Mouse (Mus musculus) lung, postnatal 0 days (tissue): ENCODE measurements around the gene Krtap29-1. TPM values are rescaled to one million over a fixed set of nuclear protein-coding genes. Genes with fewer than 3 reads are reported as not detected.

Source experiments
- ATAC-seq: fragments of 200-750 bp; cut with Nextera tagmentation; 2 replicates; pipeline ENCODE4 v1.8.0; 2017; ENCODE audit warnings: moderate library complexity
- DNase-seq: peaks from one replicate; pipeline ENCODE4 v3.0.0-alpha.2; 2016; ENCODE audit warnings: low spot score
- H3K27ac ChIP-seq: fragments of 300-500 bp; sonication (generic); 2 replicates; pipeline ENCODE4 v1.5.1; 2014; ENCODE audit warnings: antibody characterized with exemption, mild to moderate bottlenecking, low read length, mixed read lengths
- H3K27me3 ChIP-seq: fragments of 300-500 bp; sonication (generic); replicated peaks from 2 replicates; pipeline ENCODE4 v1.6.1; 2014; ENCODE audit warnings: low read length, mixed read lengths; ENCODE audit not compliant: insufficient read depth
- H3K36me3 ChIP-seq: fragments of 300-500 bp; sonication (generic); 2 replicates; pipeline ENCODE4 v1.6.1; 2014; ENCODE audit warnings: low read length, mixed read lengths; ENCODE audit not compliant: insufficient read depth
- H3K4me1 ChIP-seq: fragments of 300-500 bp; sonication (generic); 2 replicates; pipeline ENCODE4 v1.6.1; 2014; ENCODE audit warnings: antibody characterized with exemption, low read depth, low read length, mixed read lengths; ENCODE audit not compliant: insufficient read depth
- H3K4me2 ChIP-seq: fragments of 300-500 bp; sonication (generic); replicated peaks from 2 replicates; pipeline ENCODE4 v1.6.1; 2014; ENCODE audit warnings: low read depth, mild to moderate bottlenecking, low read length, moderate library complexity, mixed read lengths
- H3K4me3 ChIP-seq: fragments of 300-500 bp; sonication (generic); 2 replicates; pipeline ENCODE4 v1.5.1; 2014; ENCODE audit warnings: low read depth, low read length
- H3K9ac ChIP-seq: fragments of 300-500 bp; sonication (generic); replicated peaks from 2 replicates; pipeline ENCODE4 v1.6.1; 2014; ENCODE audit warnings: low read depth, mild to moderate bottlenecking
- H3K9me3 ChIP-seq: fragments of 300-500 bp; sonication (generic); 2 replicates; pipeline ENCODE4 v1.6.1; 2016; ENCODE audit warnings: low read length, mixed read lengths
- CTCF ChIP-seq: IDR thresholded peaks from 2 replicates; pipeline ENCODE4 v1.5.1; 2016; ENCODE audit warnings: antibody characterized with exemption, mild to moderate bottlenecking
- EP300 ChIP-seq: IDR thresholded peaks from 2 replicates; pipeline ENCODE4 v1.6.1; 2016; ENCODE audit warnings: antibody characterized with exemption, mild to moderate bottlenecking, control low read depth
- WGBS: fragments of 180-500 bp; shearing (Covaris S2); extraction: QIAGEN DNeasy Blood & Tissue Kit; methylation state at CpG from one replicate; pipeline ENCODE4 v1.1.7; 2014; 5-methylcytosine and 5-hydroxymethylcytosine counted together
- polyA plus RNA-seq: library from polyadenylated mRNA; unstranded; fragments of >200 nt; fragmentation: Nextera tagmentation; extraction: Ambion mirVana; gene quantifications from 2 replicates; pipeline ENCODE4 v1.2.1, GENCODE M21; 2015

Krtap29-1 gene
- polyA plus RNA-seq, 1 experiment from 2014 or later, result not detected

DNA sequence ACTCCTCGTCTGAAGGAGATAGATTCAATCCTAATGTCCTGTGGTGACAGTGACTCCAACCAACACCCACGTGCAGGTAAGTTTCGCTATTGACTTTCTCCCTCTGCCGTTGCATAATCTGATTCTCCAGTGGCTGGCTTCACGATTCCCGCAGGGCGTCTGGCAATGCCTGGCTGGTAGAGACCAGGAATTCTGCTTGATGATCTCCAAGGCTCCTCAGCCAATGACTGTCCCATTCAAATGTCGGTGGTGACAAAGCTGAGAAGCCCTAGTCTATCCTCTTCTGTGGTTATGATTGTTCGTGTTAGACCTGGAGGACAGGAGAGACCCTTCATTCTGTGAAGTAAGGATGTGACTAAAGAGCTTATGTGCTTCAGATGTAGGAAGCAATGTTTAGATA lies 3.9 kb upstream of the Krtap29-1 start:
- Histone ChIP-seq H3K9ac (no peak overlapping the region), H3K4me2 (no peak overlapping the region), H3K27ac (no peak overlapping the region), H3K4me1 (no peaks in the 10 kb centered on the region), H3K4me3 (no peak overlapping the region), H3K9me3 (no peaks in the 10 kb centered on the region), H3K27me3 (no peaks in the 10 kb centered on the region), H3K36me3 (no peaks in the 10 kb centered on the region)
- DNase-seq (no peak), ATAC-seq (no peak)
- TF ChIP-seq EP300 (no peak), CTCF (no peak)
- WGBS, result 84% methylated on average over 9 of the region's 9 CpGs

- Histone ChIP-seq H3K4me1 (no peaks in the 10 kb centered on the region), H3K9ac (no peak overlapping the region), H3K27me3 (no peaks in the 10 kb centered on the region), H3K4me2 (no peak overlapping the region), H3K27ac (no peak overlapping the region), H3K9me3 (no peaks in the 10 kb centered on the region), H3K36me3 (no peaks in the 10 kb centered on the region), H3K4me3 (no peak overlapping the region)
- ATAC-seq, result no peak
- 20% methylated on average over 2 of the region's 2 CpGs for WGBS
- no peak for DNase-seq
- TF ChIP-seq EP300, result no peak
- no peak for TF ChIP-seq CTCF
Measured at GRCm38 (mm10) chr11:99965961-99966360, 12.9 kb downstream of the Krtap29-1 start.

GRCm38 (mm10) chr11:99964213-99964612 lies 14.6 kb downstream of the Krtap29-1 start:
- Histone ChIP-seq H3K27me3 (no peaks in the 10 kb centered on the region), H3K36me3 (no peaks in the 10 kb centered on the region), H3K27ac (no peak overlapping the region), H3K9ac (no peak overlapping the region), H3K4me3 (no peak overlapping the region), H3K4me2 (no peak overlapping the region), H3K4me1 (no peaks in the 10 kb centered on the region), H3K9me3 (no peaks in the 10 kb centered on the region)
- TF ChIP-seq EP300 (no peak), CTCF (peak; percentile 32)
- no peak for DNase-seq
- ATAC-seq, result no peak
- WGBS, result 62% methylated on average over 6 of the region's 6 CpGs

GRCm38 (mm10) chr11:99948175-99948574 lies 30.7 kb downstream of the Krtap29-1 start, which contains the start of gene Krtap9-5:
Gene Krtap9-5, plus strand, starts transcription at chr11:99948475.
- Histone ChIP-seq H3K27me3 (no peaks in the 10 kb centered on the region), H3K27ac (no peak within 1 kb of the TSS), H3K4me2 (no peak within 1 kb of the TSS), H3K9ac (no peak within 1 kb of the TSS), H3K4me1 (no peaks in the 10 kb centered on the region), H3K9me3 (no peaks in the 10 kb centered on the region), H3K4me3 (no peak within 1 kb of the TSS), H3K36me3 (no peaks in the 10 kb centered on the region)
- ATAC-seq (no peak), DNase-seq (no peak)
- TF ChIP-seq EP300 (no peak), CTCF (no peak)
- 87% methylated on average over 2 of the region's 2 CpGs for WGBS

- no peak for TF ChIP-seq CTCF
- TF ChIP-seq EP300, result no peak
- ATAC-seq (no peak), DNase-seq (no peak)
- Histone ChIP-seq H3K4me3 (no peak overlapping the region), H3K4me1 (no peaks in the 10 kb centered on the region), H3K9ac (no peak overlapping the region), H3K36me3 (no peaks in the 10 kb centered on the region), H3K27ac (no peak overlapping the region), H3K4me2 (no peak overlapping the region), H3K9me3 (no peaks in the 10 kb centered on the region), H3K27me3 (no peaks in the 10 kb centered on the region)
- 78% methylated on average over 9 of the region's 9 CpGs for WGBS
Measured at GRCm38 (mm10) chr11:99937751-99938264, 41.0 kb downstream of the Krtap29-1 start.

- H3K27ac ChIP-seq, result no peak within 1 kb of the TSS
- TF ChIP-seq CTCF (no peak), EP300 (no peak)
- no peaks in the 10 kb centered on the region for H3K36me3 ChIP-seq
- no peak within 1 kb of the TSS for H3K9ac ChIP-seq
- no peak within 1 kb of the TSS for H3K4me3 ChIP-seq
- 71% methylated on average over 1 of the region's 1 CpGs for WGBS
- H3K4me2 ChIP-seq, result no peak within 1 kb of the TSS
- H3K9me3 ChIP-seq, result no peaks in the 10 kb centered on the region
- no peak for ATAC-seq
- H3K27me3 ChIP-seq, result no peaks in the 10 kb centered on the region
- H3K4me1 ChIP-seq, result no peaks in the 10 kb centered on the region
- DNase-seq, result no peak
Measured at GRCm38 (mm10) chr11:99935991-99936390, 42.9 kb downstream of the Krtap29-1 start, which contains the start of gene Krtap31-2. Gene Krtap31-2, plus strand, starts transcription at chr11:99936291.

Other genes with a start within 250 kb of the Krtap29-1 start
- not detected in 2 replicates for gene Gm14180, start 244.8 kb downstream of the Krtap29-1 start, polyA plus RNA-seq
- gene Gm11595, start 206.1 kb downstream of the Krtap29-1 start, polyA plus RNA-seq, result not detected in 2 replicates
- gene Krtap4-8, start 198.3 kb downstream of the Krtap29-1 start, polyA plus RNA-seq, result not detected in 2 replicates
- not detected in 2 replicates for gene Krtap4-9, start 193.9 kb downstream of the Krtap29-1 start, polyA plus RNA-seq
- not detected in 2 replicates for gene Gm11596, start 185.6 kb downstream of the Krtap29-1 start, polyA plus RNA-seq
- gene Gm11569, start 180.1 kb downstream of the Krtap29-1 start, polyA plus RNA-seq, result not detected in 2 replicates
- gene Gm11554, start 174.6 kb downstream of the Krtap29-1 start, polyA plus RNA-seq, result not detected in 2 replicates
- gene Krtap4-13, start 169.2 kb downstream of the Krtap29-1 start, polyA plus RNA-seq, result not detected in 2 replicates
- not detected in 2 replicates for gene Gm11564, start 163.4 kb downstream of the Krtap29-1 start, polyA plus RNA-seq
- not detected in 2 replicates for gene 2300003K06Rik, start 141.0 kb downstream of the Krtap29-1 start, polyA plus RNA-seq
- gene Krtap4-16, start 127.4 kb downstream of the Krtap29-1 start, polyA plus RNA-seq, result not detected in 2 replicates
- gene Gm11568, start 121.1 kb downstream of the Krtap29-1 start, polyA plus RNA-seq, result not detected in 2 replicates
- gene Gm11559, start 114.6 kb downstream of the Krtap29-1 start, polyA plus RNA-seq, result not detected in 2 replicates
- not detected in 2 replicates for gene Krtap9-1, start 105.7 kb downstream of the Krtap29-1 start, polyA plus RNA-seq
- not detected in 2 replicates for gene Gm11567, start 99.9 kb downstream of the Krtap29-1 start, polyA plus RNA-seq
- not detected in 2 replicates for gene Krtap31-1, start 71.1 kb downstream of the Krtap29-1 start, polyA plus RNA-seq
- gene Gm11565, start 64.3 kb downstream of the Krtap29-1 start, polyA plus RNA-seq, result not detected in 2 replicates
- gene Krtap31-2, start 42.8 kb downstream of the Krtap29-1 start, polyA plus RNA-seq, result not detected in 2 replicates
- gene Krtap9-5, start 30.6 kb downstream of the Krtap29-1 start, polyA plus RNA-seq, result not detected in 2 replicates
- not detected in 2 replicates for gene Krtap16-1, start 7.5 kb upstream of the Krtap29-1 start, polyA plus RNA-seq
- 8.4 and 11.5 TPM in 2 replicates for gene Krtap17-1, start 14.9 kb upstream of the Krtap29-1 start, polyA plus RNA-seq
- gene Krt33a, start 37.2 kb upstream of the Krtap29-1 start, polyA plus RNA-seq, result 0.17 and 0.23 TPM in 2 replicates
- 0.16 TPM in 1 of 2 replicates, not detected in the other for gene Krt33b, start 50.8 kb upstream of the Krtap29-1 start, polyA plus RNA-seq
- gene Krt34, start 62.5 kb upstream of the Krtap29-1 start, polyA plus RNA-seq, result 0.11 and 0.18 TPM in 2 replicates
- gene Krt31, start 71.5 kb upstream of the Krtap29-1 start, polyA plus RNA-seq, result not detected in 2 replicates
- gene Krt32, start 109.2 kb upstream of the Krtap29-1 start, polyA plus RNA-seq, result not detected in 2 replicates
- not detected in 2 replicates for gene Krt35, start 117.2 kb upstream of the Krtap29-1 start, polyA plus RNA-seq
- gene Krt36, start 126.6 kb upstream of the Krtap29-1 start, polyA plus RNA-seq, result 0.11 TPM in 1 of 2 replicates, not detected in the other
- 0.60 and 0.68 TPM in 2 replicates for gene Krt13, start 142.5 kb upstream of the Krtap29-1 start, polyA plus RNA-seq
- gene Krt15, start 156.9 kb upstream of the Krtap29-1 start, polyA plus RNA-seq, result 28.1 and 58.8 TPM in 2 replicates
- gene Krt19, start 169.6 kb upstream of the Krtap29-1 start, polyA plus RNA-seq, result 460 and 573 TPM in 2 replicates
- not detected in 2 replicates for gene Krt9, start 214.2 kb upstream of the Krtap29-1 start, polyA plus RNA-seq
- 1.7 and 2.3 TPM in 2 replicates for gene Krt14, start 228.5 kb upstream of the Krtap29-1 start, polyA plus RNA-seq